Mouse (Mus musculus): ENCODE results near the gene Dnah17.

Dnah17 gene

GRCm38 (mm10) chr11:118142547-118143165, 12.2 kb upstream of the Dnah17 start:
- no peak for DNase-seq (ENCODE audit: low read depth)

GRCm38 (mm10) chr11:118140771-118141565, 10.5 kb upstream of the Dnah17 start:
- DNase-seq (ENCODE audit: low read depth), result no peak

GRCm38 (mm10) chr11:118138347-118138746, 7.9 kb upstream of the Dnah17 start:
- DNase-seq (ENCODE audit: low read depth), result no peak

GRCm38 (mm10) chr11:118136172-118136632, 5.8 kb upstream of the Dnah17 start:
- DNase-seq (ENCODE audit: low read depth), result no peak

GRCm38 (mm10) chr11:118135271-118135670, 4.8 kb upstream of the Dnah17 start:
- no peak for DNase-seq (ENCODE audit: low read depth)

- DNase-seq (ENCODE audit: low read depth), result no peak
Measured at GRCm38 (mm10) chr11:118133752-118134169, 3.3 kb upstream of the Dnah17 start.

GRCm38 (mm10) chr11:118133133-118133751, 2.8 kb upstream of the Dnah17 start:
- DNase-seq (ENCODE audit: low read depth), result no peak

GRCm38 (mm10) chr11:118132136-118132535, 1.7 kb upstream of the Dnah17 start:
- no peak for DNase-seq (ENCODE audit: low read depth)

GRCm38 (mm10) chr11:118129812-118130211, 622 bp downstream of the Dnah17 start:
- no peak for DNase-seq (ENCODE audit: low read depth)

GRCm38 (mm10) chr11:118121592-118121991, 8.8 kb downstream of the Dnah17 start:
- DNase-seq (ENCODE audit: low read depth), result no peak

GRCm38 (mm10) chr11:118118777-118119176, 11.7 kb downstream of the Dnah17 start:
- DNase-seq (ENCODE audit: low read depth), result no peak

- no peak for DNase-seq (ENCODE audit: low read depth)
Measured at GRCm38 (mm10) chr11:118114581-118115110, 15.8 kb downstream of the Dnah17 start.

GRCm38 (mm10) chr11:118113516-118114205, 16.8 kb downstream of the Dnah17 start:
- DNase-seq (ENCODE audit: low read depth), result no peak

- DNase-seq (ENCODE audit: low read depth), result peak; percentile 41
Measured at GRCm38 (mm10) chr11:118104001-118104400, 26.4 kb downstream of the Dnah17 start.

GRCm38 (mm10) chr11:118103383-118103782, 27.1 kb downstream of the Dnah17 start:
- DNase-seq (ENCODE audit: low read depth), result no peak

GRCm38 (mm10) chr11:118102838-118103237, 27.6 kb downstream of the Dnah17 start:
- peak; percentile 39 for DNase-seq (ENCODE audit: low read depth)

- DNase-seq (ENCODE audit: low read depth), result no peak
Measured at GRCm38 (mm10) chr11:118101133-118101532, 29.3 kb downstream of the Dnah17 start.

GRCm38 (mm10) chr11:118096736-118097135, 33.7 kb downstream of the Dnah17 start:
- no peak for DNase-seq (ENCODE audit: low read depth)

- no peak for DNase-seq (ENCODE audit: low read depth)
Measured at GRCm38 (mm10) chr11:118095004-118095403, 35.4 kb downstream of the Dnah17 start.

- no peak for DNase-seq (ENCODE audit: low read depth)
Measured at GRCm38 (mm10) chr11:118091002-118091670, 39.3 kb downstream of the Dnah17 start.

- DNase-seq (ENCODE audit: low read depth), result no peak
Measured at GRCm38 (mm10) chr11:118088896-118089295, 41.5 kb downstream of the Dnah17 start.
